Mouse (Mus musculus): ENCODE measurements at regions not wholly inside any gene's neighbourhood (a gene's known extent, or its start where the extent isn't known, plus 50 kb on each side); places are given as distances from the start of the nearest gene placed in this dataset.

DNA sequence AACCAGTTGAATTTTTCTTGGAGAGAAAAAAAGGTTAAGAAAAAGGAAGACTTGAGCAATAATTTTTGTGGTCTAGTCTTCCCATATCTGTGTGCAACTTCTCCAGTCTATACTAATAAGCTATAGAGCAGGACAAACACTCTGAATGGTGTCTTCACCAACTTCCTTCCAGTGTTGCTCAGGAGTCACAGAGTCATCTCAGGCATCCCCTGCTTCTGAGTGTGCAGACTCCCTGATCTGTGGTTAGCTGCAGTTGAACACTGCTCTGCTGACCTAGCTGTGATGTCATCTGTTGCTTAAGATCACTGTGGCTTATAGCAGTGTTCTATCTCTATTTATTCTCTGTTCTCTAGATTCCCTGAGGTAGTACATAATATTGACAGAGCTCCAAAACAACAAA, 357.9 kb upstream of the Btbd3 start:
- TF ChIP-seq CTCF (IDR thresholded peaks at IDR 0.05; ENCODE audit: control insufficient read depth, insufficient read depth, insufficient replicate concordance, low read depth, low read length) (no peak), POLR2A (IDR thresholded peaks at IDR 0.05; ENCODE audit: control insufficient read depth, low read depth, low read length) (no peak)
